Mouse (Mus musculus) heart, embryonic 11.5 days (tissue): Measurements from ENCODE around the gene Atg5. TPM values are rescaled to one million over a fixed set of nuclear protein-coding genes. Genes with fewer than 3 reads are reported as not detected.

Experiments used
- ATAC-seq: fragments of 200-750 bp; cut with Nextera tagmentation; replicated peaks from 2 replicates; pipeline ENCODE4 v1.8.0; 2017; ENCODE audit warnings: moderate library complexity; ENCODE audit not compliant: insufficient number of reproducible peaks, low FRiP score, low TSS enrichment
- H3K27ac ChIP-seq: fragments of 300-500 bp; sonication (generic); 2 replicates; pipeline ENCODE4 v1.5.1; 2014; ENCODE audit warnings: mild to moderate bottlenecking, low read depth, low read length
- H3K27me3 ChIP-seq: fragments of 300-500 bp; sonication (generic); 2 replicates; pipeline ENCODE4 v1.6.1; 2014; ENCODE audit warnings: mild to moderate bottlenecking, low read length, mixed read lengths; ENCODE audit not compliant: control insufficient read depth, insufficient read depth
- H3K36me3 ChIP-seq: fragments of 300-500 bp; sonication (generic); 2 replicates; pipeline ENCODE4 v1.6.1; 2014; ENCODE audit warnings: mild to moderate bottlenecking, low read length, moderate library complexity, mixed read lengths; ENCODE audit not compliant: control insufficient read depth, insufficient read depth
- H3K4me1 ChIP-seq: fragments of 300-500 bp; sonication (generic); 2 replicates; pipeline ENCODE4 v1.6.1; 2014; ENCODE audit warnings: low read length; ENCODE audit not compliant: control insufficient read depth, insufficient read depth
- H3K4me2 ChIP-seq: fragments of 300-500 bp; sonication (generic); 2 replicates; pipeline ENCODE4 v1.6.1; 2014; ENCODE audit warnings: mild to moderate bottlenecking, moderate library complexity
- H3K4me3 ChIP-seq: fragments of 300-500 bp; sonication (generic); 2 replicates; pipeline ENCODE4 v1.5.1; 2014; ENCODE audit warnings: low read depth, low read length
- H3K9ac ChIP-seq: fragments of 300-500 bp; sonication (generic); 2 replicates; pipeline ENCODE4 v1.6.1; 2014; ENCODE audit warnings: mild to moderate bottlenecking, low read depth, low read length, moderate library complexity
- H3K9me3 ChIP-seq: fragments of 300-500 bp; sonication (generic); replicated peaks from 2 replicates; pipeline ENCODE4 v1.6.1; 2016; ENCODE audit warnings: low read length; ENCODE audit not compliant: control insufficient read depth
- WGBS: fragments of 180-500 bp; shearing (Covaris S2); extraction: QIAGEN DNeasy Blood & Tissue Kit; methylation state at CpG from one replicate; pipeline ENCODE4 v1.1.7; 2014; ENCODE audit not compliant: insufficient replicate concordance; 5-methylcytosine and 5-hydroxymethylcytosine counted together
- polyA plus RNA-seq: library from polyadenylated mRNA; unstranded; fragments of >200 nt; fragmentation: Nextera tagmentation; extraction: Ambion mirVana; gene quantifications from 2 replicates; pipeline ENCODE4 v1.2.1, GENCODE M21; 2014

The Atg5 gene
- polyA plus RNA-seq, 1 experiment from 2014 or later = 30.6 TPM

- H3K9me3 ChIP-seq = no peaks in the 10 kb centered on the region
- no peak overlapping the region for H3K27ac ChIP-seq
- H3K27me3 ChIP-seq = no peaks in the 10 kb centered on the region
- H3K4me3 ChIP-seq = no peak overlapping the region
- no peaks in the 10 kb centered on the region for H3K36me3 ChIP-seq
- no peak overlapping the region for H3K9ac ChIP-seq
- H3K4me1 ChIP-seq = peaks cover 4% of the 10 kb centered on the region; the same call in 1 of the 2 replicates
- WGBS = 92% methylated on average over 15 of the region's 15 CpGs
- ATAC-seq = no peak
- no peak overlapping the region for H3K4me2 ChIP-seq
These were observed 35.6 kb downstream of the Atg5 start for GRCm38 (mm10) chr10:44303648-44304329.

GRCm38 (mm10) chr10:44304330-44304717 lies 36.2 kb downstream of the Atg5 start:
- no peak for ATAC-seq
- 93% methylated on average over 3 of the region's 3 CpGs for WGBS

GRCm38 (mm10) chr10:44304845-44305244 lies 36.7 kb downstream of the Atg5 start:
- Histone ChIP-seq H3K4me1 (peaks cover 4% of the 10 kb centered on the region; the same call in 1 of the 2 replicates), H3K36me3 (no peaks in the 10 kb centered on the region), H3K9ac (no peak overlapping the region), H3K9me3 (no peaks in the 10 kb centered on the region), H3K27ac (no peak overlapping the region), H3K27me3 (no peaks in the 10 kb centered on the region), H3K4me3 (no peak overlapping the region), H3K4me2 (no peak overlapping the region)
- 82% methylated on average over 3 of the region's 3 CpGs for WGBS
- no peak for ATAC-seq

More at GRCm38 (mm10) chr10:44304330-44304717, 36.2 kb downstream of the Atg5 start:
- Histone ChIP-seq H3K27ac (no peak overlapping the region), H3K9ac (no peak overlapping the region), H3K4me1 (peaks cover 4% of the 10 kb centered on the region; the same call in 1 of the 2 replicates), H3K4me3 (no peak overlapping the region), H3K36me3 (no peaks in the 10 kb centered on the region), H3K27me3 (no peaks in the 10 kb centered on the region), H3K4me2 (no peak overlapping the region), H3K9me3 (no peaks in the 10 kb centered on the region)

DNA sequence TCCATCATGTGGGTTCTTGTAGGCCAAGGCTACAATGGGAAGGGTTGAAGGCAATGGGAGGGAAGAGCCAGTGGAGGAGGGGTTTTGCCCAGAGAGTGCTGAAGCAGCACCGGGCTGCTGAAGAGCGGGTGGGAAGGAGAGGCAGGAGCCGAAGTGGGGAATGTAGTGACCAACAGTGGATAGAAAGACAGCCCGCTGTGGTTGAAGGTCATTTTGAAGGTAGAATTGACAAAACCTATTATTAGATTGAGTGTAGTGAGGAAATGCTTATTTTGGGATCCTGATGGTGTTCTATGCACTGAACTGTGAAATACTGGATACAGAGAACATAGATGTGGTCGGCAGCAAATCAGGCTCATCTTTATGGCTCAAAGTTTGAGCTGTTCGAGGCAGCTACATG lies 38.1 kb downstream of the Atg5 start:
- H3K9ac ChIP-seq = no peak overlapping the region
- H3K4me1 ChIP-seq = peaks cover 4% of the 10 kb centered on the region; the same call in 1 of the 2 replicates
- H3K36me3 ChIP-seq = no peaks in the 10 kb centered on the region
- no peaks in the 10 kb centered on the region for H3K9me3 ChIP-seq
- WGBS = 65% methylated on average over 6 of the region's 6 CpGs
- no peak overlapping the region for H3K27ac ChIP-seq
- no peaks in the 10 kb centered on the region for H3K27me3 ChIP-seq
- no peak overlapping the region for H3K4me3 ChIP-seq
- ATAC-seq = no peak
- H3K4me2 ChIP-seq = no peak overlapping the region

DNA sequence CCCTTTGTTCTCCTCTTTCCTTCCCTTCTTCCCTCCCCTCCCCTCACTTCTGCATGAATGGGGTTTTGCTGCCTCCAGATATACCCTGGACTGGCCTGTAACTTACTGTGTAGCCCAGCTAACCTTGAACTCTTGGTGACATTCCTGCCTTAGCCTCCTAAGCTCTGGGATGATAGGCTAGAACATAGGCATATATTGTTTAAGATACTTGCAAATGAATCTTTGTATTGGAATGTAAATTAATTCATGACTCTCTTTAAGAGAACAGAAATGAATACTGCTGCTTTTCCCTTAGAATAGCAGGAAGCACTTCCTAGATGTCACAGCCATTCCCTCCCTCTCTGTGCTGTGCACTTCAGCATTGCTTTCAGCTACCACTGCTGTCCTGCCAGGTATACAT lies 40.1 kb downstream of the Atg5 start:
- H3K36me3 ChIP-seq = no peaks in the 10 kb centered on the region
- no peaks in the 10 kb centered on the region for H3K27me3 ChIP-seq
- no peak overlapping the region for H3K4me3 ChIP-seq
- no peak overlapping the region for H3K27ac ChIP-seq
- H3K4me2 ChIP-seq = no peak overlapping the region
- H3K4me1 ChIP-seq = peaks cover 4% of the 10 kb centered on the region; the same call in 1 of the 2 replicates
- no peak overlapping the region for H3K9ac ChIP-seq
- no peak for ATAC-seq
- no peaks in the 10 kb centered on the region for H3K9me3 ChIP-seq

DNA sequence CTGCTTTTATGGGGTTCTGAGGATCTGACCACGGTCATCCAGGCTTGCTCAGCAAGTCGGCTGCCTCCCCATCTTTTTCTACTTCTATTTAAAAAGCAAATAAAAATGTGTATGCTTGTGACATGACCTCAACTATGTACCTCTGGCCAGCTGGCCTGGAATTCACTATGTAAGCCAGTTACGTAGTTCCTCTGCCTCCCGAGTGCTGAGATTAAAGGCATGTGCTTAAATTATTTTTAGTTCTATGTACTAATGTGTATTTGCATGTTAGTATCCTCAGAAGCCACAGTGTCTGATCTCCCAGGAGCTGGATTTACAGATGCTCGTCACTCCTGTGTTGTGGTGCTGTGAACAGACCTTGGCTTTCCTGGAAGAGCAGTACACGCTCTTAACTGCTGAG lies 41.1 kb downstream of the Atg5 start:
- H3K4me2 ChIP-seq = no peak overlapping the region
- ATAC-seq = no peak
- H3K9me3 ChIP-seq = no peaks in the 10 kb centered on the region
- no peak overlapping the region for H3K27ac ChIP-seq
- 83% methylated on average over 6 of the region's 6 CpGs for WGBS
- no peak overlapping the region for H3K4me3 ChIP-seq
- no peak overlapping the region for H3K9ac ChIP-seq
- H3K27me3 ChIP-seq = no peaks in the 10 kb centered on the region
- no peaks in the 10 kb centered on the region for H3K36me3 ChIP-seq
- H3K4me1 ChIP-seq = peaks cover 4% of the 10 kb centered on the region; the same call in 1 of the 2 replicates

DNA sequence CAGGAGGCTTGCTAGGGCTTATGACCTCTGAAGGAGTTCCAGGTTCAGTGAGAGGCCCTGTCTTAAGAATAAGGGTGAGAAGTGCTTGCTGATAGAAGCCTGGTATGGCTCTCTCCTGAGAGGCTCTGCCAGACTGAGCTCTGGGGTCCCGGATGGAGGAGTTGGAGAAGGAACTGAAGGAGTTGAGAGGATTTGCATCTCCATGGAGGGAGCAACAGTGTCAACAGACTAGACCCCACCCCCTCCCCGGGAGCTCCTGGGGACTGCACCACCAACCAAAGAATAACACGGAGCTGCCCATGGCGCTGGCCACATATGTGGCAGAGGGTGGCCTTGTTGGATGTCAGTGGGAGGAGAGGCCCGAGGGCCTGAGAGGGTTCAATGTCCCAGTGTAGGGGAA lies 47.1 kb downstream of the Atg5 start:
- Histone ChIP-seq H3K4me3 (no peak overlapping the region), H3K27me3 (no peaks in the 10 kb centered on the region), H3K4me1 (no peaks in the 10 kb centered on the region), H3K9me3 (no peaks in the 10 kb centered on the region), H3K36me3 (peaks cover 2% of the 10 kb centered on the region; the same call in 1 of the 2 replicates), H3K4me2 (no peak overlapping the region), H3K9ac (no peak overlapping the region), H3K27ac (no peak overlapping the region)
- WGBS = 41% methylated on average over 5 of the region's 5 CpGs
- ATAC-seq = no peak

DNA sequence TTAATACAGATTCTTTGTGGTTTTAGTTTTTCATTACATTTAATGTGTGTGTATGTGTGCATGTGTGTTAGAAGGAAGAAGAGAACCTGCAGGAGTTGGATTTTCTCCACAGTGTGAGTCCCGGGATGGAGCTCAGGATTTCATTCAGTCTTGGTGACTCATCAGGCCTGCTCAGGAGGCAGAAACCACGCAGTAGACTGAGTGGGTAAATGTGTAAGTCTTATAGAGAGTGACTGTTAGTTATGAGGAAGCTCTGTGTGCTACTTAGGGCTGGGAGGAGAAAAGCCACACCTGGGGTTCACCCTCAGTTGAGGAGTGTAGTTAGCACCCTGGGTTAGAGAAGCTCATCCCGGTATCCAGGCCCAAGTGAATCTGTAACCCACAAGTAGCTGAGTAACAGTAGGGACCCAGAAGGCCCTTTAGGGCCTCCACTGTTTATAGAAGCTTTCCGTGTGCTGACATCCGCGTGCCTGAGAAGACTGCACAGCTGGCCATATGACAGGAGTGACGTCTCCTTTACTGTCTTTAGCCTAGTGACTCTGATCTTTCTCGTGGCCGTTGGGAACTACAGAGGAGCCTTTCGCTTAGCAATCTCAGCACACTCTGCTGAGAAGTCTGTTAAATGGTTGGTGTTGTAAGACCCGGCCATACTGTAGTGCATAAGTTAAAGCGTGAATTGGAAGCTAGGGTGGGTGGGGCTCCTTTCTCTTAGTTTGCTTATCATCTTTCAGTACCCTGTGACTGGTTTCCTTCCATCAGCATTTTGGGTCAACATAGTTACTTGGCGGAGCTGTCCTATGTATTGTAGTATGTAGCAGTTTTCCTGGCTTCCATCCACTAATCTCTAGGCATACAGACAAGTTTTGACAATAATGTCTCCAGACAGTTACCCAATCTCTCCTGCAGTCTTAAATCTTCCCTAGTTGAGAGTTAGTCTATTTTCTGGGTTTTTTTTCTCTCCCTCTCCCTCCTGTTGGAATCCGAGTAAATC lies 48.4 kb downstream of the Atg5 start:
- 74% methylated on average over 14 of the region's 14 CpGs for WGBS
- ATAC-seq = no peak

More for the DNA sequence above, 48.4 kb downstream of the Atg5 start:
- no peak overlapping the region for H3K4me3 ChIP-seq
- no peak overlapping the region for H3K9ac ChIP-seq
- H3K4me2 ChIP-seq = no peak overlapping the region
- no peaks in the 10 kb centered on the region for H3K27me3 ChIP-seq
- H3K4me1 ChIP-seq = no peaks in the 10 kb centered on the region
- H3K27ac ChIP-seq = no peak overlapping the region
- peaks cover 2% of the 10 kb centered on the region for H3K36me3 ChIP-seq
- H3K9me3 ChIP-seq = no peaks in the 10 kb centered on the region
